Mouse (Mus musculus): ENCODE measurements around the gene Adcy10. TPM values are rescaled to one million over a fixed set of nuclear protein-coding genes. Genes with fewer than 3 reads are reported as not detected.

Gene Adcy10
- polyA plus RNA-seq, 1 experiment from 2014 or later: 0.10 TPM

DNA sequence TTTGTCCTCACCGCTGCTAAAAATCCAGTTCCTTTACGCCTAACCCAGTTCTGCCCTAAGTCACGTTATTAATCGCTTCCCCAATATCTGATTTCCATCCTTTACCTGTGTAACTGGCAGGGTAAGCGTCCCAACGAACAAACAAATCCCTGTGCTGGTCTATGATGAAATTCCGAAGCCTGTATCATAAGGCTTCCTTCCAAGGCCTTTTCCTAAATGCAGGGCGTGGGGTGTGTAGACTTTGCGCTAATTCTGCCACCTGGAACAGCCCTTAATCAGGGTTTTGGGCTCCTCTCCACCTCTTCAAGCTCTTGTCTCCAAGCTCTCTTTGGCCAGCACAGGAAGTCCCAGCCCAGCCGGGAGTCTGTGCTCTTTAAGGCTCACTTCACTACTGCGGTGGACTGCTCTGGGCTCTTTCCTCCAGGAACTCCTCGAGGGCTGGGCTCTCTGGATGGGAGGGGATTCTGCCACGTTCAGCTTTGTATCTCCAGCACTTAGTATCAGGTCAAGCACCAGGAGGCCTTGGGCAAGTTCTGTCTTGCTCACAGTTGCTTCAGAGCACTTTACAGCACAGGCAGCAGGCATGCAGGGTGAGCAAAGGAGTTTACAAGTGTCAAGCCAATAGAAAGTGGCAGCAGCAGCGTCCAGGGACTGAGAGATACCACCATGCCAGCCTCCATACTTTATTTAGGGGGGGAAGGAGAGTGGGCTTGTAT lies 100.6 kb downstream of the Adcy10 start:
- no peak for ATAC-seq (ENCODE audit: insufficient number of reproducible peaks, insufficient read depth, low FRiP score, low TSS enrichment, low read depth)
- WGBS: 62% methylated on average over 14 of the region's 14 CpGs
- H3K27ac ChIP-seq: no peak overlapping the region
- H3K4me3 ChIP-seq (replicated peaks): no peak overlapping the region
- H3K9me3 ChIP-seq: no peaks in the 10 kb centered on the region
- H3K27me3 ChIP-seq: no peaks in the 10 kb centered on the region
- peaks cover 20% of the 10 kb centered on the region for H3K4me1 ChIP-seq (replicated peaks)
- peaks cover 4% of the 10 kb centered on the region for H3K36me3 ChIP-seq
- no peak overlapping the region for H3K4me2 ChIP-seq
- H3K9ac ChIP-seq (replicated peaks): no peak overlapping the region

DNA sequence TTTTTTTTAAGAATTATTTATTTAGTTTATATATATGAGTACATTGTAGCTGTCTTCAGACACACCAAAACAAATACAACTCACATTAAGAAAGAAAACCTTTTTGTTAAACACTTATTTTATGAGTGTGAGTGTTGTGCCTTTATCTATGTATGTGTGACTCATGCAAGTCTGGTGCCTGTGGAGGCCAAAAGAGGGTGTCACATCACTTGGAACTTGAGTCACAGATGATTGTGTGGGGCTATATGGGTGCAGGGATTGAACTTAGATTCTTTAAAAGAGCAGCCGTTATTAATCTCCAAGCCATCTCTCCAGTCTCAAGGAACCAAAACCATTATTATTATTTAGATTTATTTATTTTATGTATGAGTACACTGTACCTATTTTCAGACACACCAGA lies 101.4 kb downstream of the Adcy10 start:
- H3K27ac ChIP-seq: no peak overlapping the region
- no peaks in the 10 kb centered on the region for H3K27me3 ChIP-seq
- H3K4me3 ChIP-seq (replicated peaks): no peak overlapping the region
- H3K36me3 ChIP-seq: peaks cover 12% of the 10 kb centered on the region
- ATAC-seq (ENCODE audit: insufficient number of reproducible peaks, insufficient read depth, low FRiP score, low TSS enrichment, low read depth): no peak
- H3K4me1 ChIP-seq (replicated peaks): peaks cover 20% of the 10 kb centered on the region
- WGBS: 75% methylated on average over 1 of the region's 1 CpGs
- no peak overlapping the region for H3K9ac ChIP-seq (replicated peaks)
- H3K9me3 ChIP-seq: no peaks in the 10 kb centered on the region
- no peak overlapping the region for H3K4me2 ChIP-seq

GRCm38 (mm10) chr1:165587845-165588244 lies 102.9 kb downstream of the Adcy10 start:
- Histone ChIP-seq H3K4me1 (replicated peaks) (peaks cover 20% of the 10 kb centered on the region), H3K4me3 (replicated peaks) (no peak overlapping the region), H3K27me3 (no peaks in the 10 kb centered on the region), H3K9me3 (no peaks in the 10 kb centered on the region), H3K36me3 (peaks cover 27% of the 10 kb centered on the region), H3K27ac (0 out of 2 replicates have a peak overlapping the region, but pooled peaks have one; percentile 7), H3K9ac (replicated peaks) (no peak overlapping the region), H3K4me2 (no peak overlapping the region)
- ATAC-seq (ENCODE audit: insufficient number of reproducible peaks, insufficient read depth, low FRiP score, low TSS enrichment, low read depth): no peak
- WGBS: 27% methylated on average over 8 of the region's 8 CpGs

- H3K27ac ChIP-seq: peak overlapping the region; percentile 74; the same call in 1 of the 2 replicates
- H3K4me3 ChIP-seq (replicated peaks): no peak overlapping the region
- H3K27me3 ChIP-seq: no peaks in the 10 kb centered on the region
- no peak overlapping the region for H3K9ac ChIP-seq (replicated peaks)
- peaks cover 20% of the 10 kb centered on the region for H3K4me1 ChIP-seq (replicated peaks)
- H3K9me3 ChIP-seq: no peaks in the 10 kb centered on the region
- no peak for ATAC-seq (ENCODE audit: insufficient number of reproducible peaks, insufficient read depth, low FRiP score, low TSS enrichment, low read depth)
- no peak overlapping the region for H3K4me2 ChIP-seq
- H3K36me3 ChIP-seq: peaks cover 42% of the 10 kb centered on the region
- 47% methylated on average over 10 of the region's 10 CpGs for WGBS
Observed at GRCm38 (mm10) chr1:165589280-165590048, 104.5 kb downstream of the Adcy10 start.

DNA sequence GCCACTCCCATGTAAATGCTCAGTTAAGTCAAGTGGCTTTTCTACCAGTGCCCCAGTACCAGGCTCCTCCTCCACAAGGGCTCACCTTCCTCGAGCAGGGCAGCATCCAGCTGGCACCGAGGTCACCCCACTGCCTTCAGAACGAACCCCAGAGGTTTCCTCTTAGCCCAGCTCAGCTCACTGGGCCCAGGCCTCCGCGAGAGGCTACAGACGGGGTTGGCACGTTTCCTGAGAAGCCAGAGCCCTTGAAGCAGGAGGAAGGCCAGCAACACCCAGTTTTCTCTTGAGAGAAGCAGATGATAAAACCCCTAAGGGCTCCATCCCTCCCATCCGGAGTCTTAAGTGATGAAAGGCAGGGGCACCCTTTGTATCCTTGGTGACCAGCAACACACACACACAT lies 105.8 kb downstream of the Adcy10 start:
- Histone ChIP-seq H3K9me3 (no peaks in the 10 kb centered on the region), H3K27ac (no peak overlapping the region), H3K4me1 (replicated peaks) (peaks cover 17% of the 10 kb centered on the region), H3K27me3 (no peaks in the 10 kb centered on the region), H3K9ac (replicated peaks) (no peak overlapping the region), H3K4me3 (replicated peaks) (no peak overlapping the region), H3K36me3 (peaks cover 54% of the 10 kb centered on the region), H3K4me2 (no peak overlapping the region)
- 86% methylated on average over 8 of the region's 8 CpGs for WGBS
- no peak for ATAC-seq (ENCODE audit: insufficient number of reproducible peaks, insufficient read depth, low FRiP score, low TSS enrichment, low read depth)

GRCm38 (mm10) chr1:165592295-165593082 lies 107.5 kb downstream of the Adcy10 start:
- no peak overlapping the region for H3K9ac ChIP-seq (replicated peaks)
- H3K27ac ChIP-seq: no peak overlapping the region
- H3K4me3 ChIP-seq (replicated peaks): no peak overlapping the region
- H3K4me1 ChIP-seq (replicated peaks): peaks cover 17% of the 10 kb centered on the region
- peaks cover 72% of the 10 kb centered on the region for H3K36me3 ChIP-seq
- H3K4me2 ChIP-seq: no peak overlapping the region
- ATAC-seq (ENCODE audit: insufficient number of reproducible peaks, insufficient read depth, low FRiP score, low TSS enrichment, low read depth): no peak
- no peaks in the 10 kb centered on the region for H3K9me3 ChIP-seq
- no peaks in the 10 kb centered on the region for H3K27me3 ChIP-seq
- 87% methylated on average over 14 of the region's 14 CpGs for WGBS

- WGBS: 81% methylated on average over 15 of the region's 15 CpGs
- peaks cover 94% of the 10 kb centered on the region for H3K36me3 ChIP-seq
- H3K9ac ChIP-seq (replicated peaks): no peak overlapping the region
- H3K27ac ChIP-seq: no peak overlapping the region
- H3K9me3 ChIP-seq: no peaks in the 10 kb centered on the region
- H3K4me3 ChIP-seq (replicated peaks): no peak overlapping the region
- H3K4me1 ChIP-seq (replicated peaks): no peaks in the 10 kb centered on the region; the same call in 1 of the 2 replicates
- no peaks in the 10 kb centered on the region for H3K27me3 ChIP-seq
- H3K4me2 ChIP-seq: no peak overlapping the region
- no peak for ATAC-seq (ENCODE audit: insufficient number of reproducible peaks, insufficient read depth, low FRiP score, low TSS enrichment, low read depth)
Observed at GRCm38 (mm10) chr1:165594699-165595421, 109.9 kb downstream of the Adcy10 start.

DNA sequence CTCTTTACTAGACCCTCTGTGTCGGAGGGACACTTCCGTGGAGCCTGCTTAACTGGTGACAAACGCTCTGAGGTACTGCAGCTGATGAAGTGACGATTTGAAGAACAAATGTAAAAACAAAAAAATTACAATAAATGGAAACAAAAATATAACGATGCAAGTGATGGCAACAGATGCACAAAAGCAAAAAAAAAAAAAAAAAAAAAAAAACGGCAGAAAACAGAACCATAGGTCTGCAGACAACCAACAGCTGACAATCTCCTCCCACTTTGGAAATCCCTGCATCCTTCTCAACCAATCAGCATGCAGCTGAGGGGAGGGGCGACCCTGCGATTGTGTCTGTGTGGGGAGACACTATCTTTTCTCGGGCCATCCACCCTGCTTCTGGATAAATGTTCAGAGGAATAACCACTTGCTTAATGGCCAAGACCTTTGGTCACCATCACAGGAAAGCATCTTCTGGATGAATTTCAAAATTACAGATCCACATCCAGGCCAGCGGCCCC lies 116.8 kb downstream of the Adcy10 start:
- no peak overlapping the region for H3K4me3 ChIP-seq (replicated peaks)
- peaks cover 87% of the 10 kb centered on the region for H3K36me3 ChIP-seq
- no peaks in the 10 kb centered on the region for H3K4me1 ChIP-seq (replicated peaks)
- H3K27me3 ChIP-seq: no peaks in the 10 kb centered on the region
- H3K9me3 ChIP-seq: no peaks in the 10 kb centered on the region
- no peak overlapping the region for H3K27ac ChIP-seq
- no peak for ATAC-seq (ENCODE audit: insufficient number of reproducible peaks, insufficient read depth, low FRiP score, low TSS enrichment, low read depth)
- 77% methylated on average over 10 of the region's 10 CpGs for WGBS
- no peak overlapping the region for H3K4me2 ChIP-seq
- H3K9ac ChIP-seq (replicated peaks): no peak overlapping the region

DNA sequence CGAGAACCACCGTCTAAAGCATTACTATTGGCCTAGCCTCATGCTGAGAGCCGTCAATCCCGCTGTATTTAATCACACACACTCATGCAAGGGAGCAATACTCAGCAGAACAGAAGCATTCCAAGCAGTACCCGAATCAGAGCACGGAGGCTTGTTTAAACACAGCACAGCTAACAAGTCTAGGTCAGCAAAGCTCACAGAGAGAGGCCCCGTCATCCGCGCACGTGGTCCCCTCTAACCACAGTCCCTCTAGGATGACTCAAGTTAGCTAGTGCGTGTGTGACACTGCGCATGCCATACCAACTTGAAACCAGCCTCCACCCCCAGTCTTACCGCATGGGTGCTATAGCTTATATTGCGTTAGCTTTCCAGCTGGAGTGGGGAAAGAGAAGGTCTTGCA lies 118.2 kb downstream of the Adcy10 start:
- Histone ChIP-seq H3K9ac (replicated peaks) (no peak overlapping the region), H3K4me3 (replicated peaks) (no peak overlapping the region), H3K4me2 (no peak overlapping the region), H3K9me3 (no peaks in the 10 kb centered on the region), H3K4me1 (replicated peaks) (no peaks in the 10 kb centered on the region), H3K27me3 (no peaks in the 10 kb centered on the region), H3K27ac (no peak overlapping the region), H3K36me3 (peaks cover 87% of the 10 kb centered on the region)
- ATAC-seq (ENCODE audit: insufficient number of reproducible peaks, insufficient read depth, low FRiP score, low TSS enrichment, low read depth): no peak
- 89% methylated on average over 14 of the region's 14 CpGs for WGBS

DNA sequence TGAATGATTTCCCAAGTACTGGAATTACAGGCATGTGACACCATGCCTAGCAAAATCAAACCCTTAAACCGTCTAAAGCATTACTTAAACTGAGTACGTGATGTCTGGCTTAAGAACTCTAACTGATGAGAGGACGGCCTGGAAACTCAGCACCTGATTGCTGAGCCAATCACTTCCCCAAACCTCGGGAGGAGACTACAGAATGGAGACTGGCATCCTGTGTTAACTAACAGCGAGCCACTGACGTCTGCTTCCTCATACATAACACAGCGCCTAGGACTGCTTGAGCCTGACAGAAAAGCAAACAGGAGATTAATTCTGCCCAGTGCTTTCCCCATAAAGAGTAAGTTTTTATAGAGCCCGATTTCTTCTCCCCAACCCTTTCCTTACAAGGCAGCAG lies 119.2 kb downstream of the Adcy10 start:
- H3K4me3 ChIP-seq (replicated peaks): no peak overlapping the region
- H3K36me3 ChIP-seq: peaks cover 79% of the 10 kb centered on the region
- ATAC-seq (ENCODE audit: insufficient number of reproducible peaks, insufficient read depth, low FRiP score, low TSS enrichment, low read depth): no peak
- H3K27me3 ChIP-seq: no peaks in the 10 kb centered on the region
- 89% methylated on average over 8 of the region's 8 CpGs for WGBS
- 0 out of 2 replicates have a peak, but pooled peaks cover 4% of the 10 kb centered on the region for H3K4me1 ChIP-seq (replicated peaks)
- no peak overlapping the region for H3K27ac ChIP-seq
- H3K9me3 ChIP-seq: no peaks in the 10 kb centered on the region
- no peak overlapping the region for H3K9ac ChIP-seq (replicated peaks)
- H3K4me2 ChIP-seq: no peak overlapping the region
